Mouse (Mus musculus) right cerebral cortex, postnatal 10 days (tissue): ENCODE data around the gene Asna1.

Source experiments
- DNase-seq, 2 experiments: peaks; one replicate each; pipeline ENCODE4 v3.0.0; 2021; ENCODE audit warnings: low spot score in 2 of 2

Gene Asna1

DNA sequence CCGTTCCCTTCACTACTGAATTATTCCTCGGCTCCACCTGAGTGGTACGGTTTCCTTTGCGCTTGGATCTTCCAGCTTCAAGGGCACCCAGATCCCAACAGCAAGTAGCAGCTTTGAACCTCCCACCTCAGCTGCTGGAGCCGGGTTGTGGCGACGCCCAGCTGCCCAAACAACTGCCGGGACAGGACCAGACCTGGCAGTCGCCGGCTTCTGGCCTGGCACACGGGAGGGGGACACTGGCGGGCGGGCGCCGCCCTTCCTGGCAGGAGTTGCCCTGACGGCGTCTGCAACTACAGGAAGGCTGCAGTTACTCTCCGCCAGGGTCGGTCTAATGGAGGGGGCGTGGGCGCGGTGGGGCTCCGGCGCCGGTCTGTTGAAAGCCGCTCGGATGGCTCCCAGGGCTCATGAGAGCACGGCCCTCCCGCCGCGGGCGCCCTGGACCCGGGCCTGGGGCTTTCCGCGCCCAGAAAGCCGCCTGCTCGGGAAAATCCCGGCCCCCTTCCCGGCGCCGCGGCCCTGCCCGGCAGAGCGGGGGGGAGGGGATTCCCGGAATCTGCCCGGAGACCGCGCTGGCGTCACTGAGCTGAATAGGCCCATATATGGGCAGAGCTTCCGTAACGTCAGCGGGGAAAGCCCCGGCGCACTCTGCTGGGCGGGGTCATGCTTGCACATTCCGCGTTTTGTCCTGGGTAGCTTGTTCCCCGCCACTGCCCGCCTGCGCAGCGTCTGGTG, 48.9 kb downstream of the Asna1 start:
- DNase-seq = peak; percentile 96 to 97

DNA sequence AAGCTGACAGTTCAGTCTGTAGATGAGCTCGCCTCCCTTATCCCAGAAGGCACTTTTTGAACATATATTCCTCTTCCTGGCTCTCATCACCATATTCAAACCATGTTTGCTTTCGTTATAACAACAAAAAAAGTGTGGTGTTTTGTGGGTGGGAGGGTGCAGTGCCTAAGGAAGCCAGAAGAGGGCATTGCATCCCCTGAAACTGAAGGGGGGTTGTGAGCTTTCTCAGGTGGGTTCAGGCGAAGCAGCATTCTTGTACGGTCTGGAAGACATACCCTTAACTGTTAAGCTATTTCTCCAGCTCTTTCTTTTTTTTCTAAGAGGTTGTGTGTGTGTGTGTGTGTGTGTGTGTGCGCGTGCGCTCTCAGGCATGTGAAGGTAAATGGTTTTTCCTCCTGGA, 49.6 kb downstream of the Asna1 start:
- peak; percentile 72 to 76 for DNase-seq

DNA sequence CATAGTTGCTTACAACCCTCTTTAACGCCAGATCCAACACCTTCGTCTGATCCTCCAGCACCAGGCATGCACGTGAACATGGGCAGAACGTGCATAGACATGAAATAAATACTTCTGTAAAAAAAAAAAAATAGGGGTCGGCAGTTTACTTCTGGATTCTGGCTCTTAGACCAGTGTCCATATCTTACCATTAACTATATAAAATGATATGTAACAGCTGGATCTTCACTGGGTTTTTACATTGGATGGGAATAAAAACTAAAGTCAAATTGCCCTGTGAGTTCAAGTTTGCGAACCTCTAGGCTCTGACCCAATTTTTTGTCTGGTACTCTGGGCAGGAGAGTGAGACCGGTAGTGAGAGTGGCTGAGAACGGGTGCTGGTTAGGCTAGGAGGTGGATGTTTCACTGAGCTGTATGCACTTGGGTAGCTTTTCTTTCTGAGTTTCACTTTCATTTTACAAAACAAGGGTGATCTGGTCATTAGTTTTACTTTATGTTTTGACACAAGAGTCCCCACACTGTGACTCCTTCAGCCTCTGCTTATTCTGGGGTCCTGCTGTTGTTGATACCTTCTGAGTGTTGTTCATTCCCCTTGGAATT, 50.4 kb downstream of the Asna1 start:
- no peak for DNase-seq

DNA sequence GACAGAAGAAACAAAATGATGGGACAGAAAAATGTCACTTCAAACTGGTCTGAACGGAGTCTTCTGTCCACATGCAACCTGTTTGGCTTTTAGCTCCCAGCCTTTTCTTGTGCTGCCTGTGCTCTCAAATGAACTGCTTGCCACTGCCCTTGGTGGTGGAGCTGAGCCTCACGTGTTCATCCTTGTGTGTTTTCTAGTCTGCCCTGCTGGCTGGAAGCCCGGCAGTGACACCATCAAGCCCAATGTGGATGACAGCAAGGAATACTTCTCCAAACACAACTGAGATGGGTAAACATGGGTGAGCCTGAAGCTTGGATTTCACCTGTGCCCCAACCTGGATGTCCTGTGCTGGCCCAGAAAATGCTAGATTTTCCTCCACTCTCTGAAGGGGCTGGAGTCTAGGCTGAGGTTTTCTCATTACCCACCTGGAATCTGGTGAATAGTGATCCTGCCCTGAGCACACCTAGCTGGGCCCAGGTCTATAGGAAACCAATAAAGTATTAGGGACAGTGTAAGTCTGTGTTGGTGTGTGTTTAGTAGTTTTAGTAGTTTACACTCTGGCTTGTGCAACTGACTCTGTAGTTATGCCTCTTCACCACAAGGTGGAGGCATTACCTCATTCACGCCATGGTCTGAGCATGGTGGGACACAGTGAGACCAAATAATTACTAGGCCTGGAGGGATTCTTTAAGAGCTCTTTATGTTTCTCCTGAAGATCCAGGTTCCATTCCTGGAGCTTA, 51.1 kb downstream of the Asna1 start:
- peak; percentile 65 to 68 for DNase-seq

DNA sequence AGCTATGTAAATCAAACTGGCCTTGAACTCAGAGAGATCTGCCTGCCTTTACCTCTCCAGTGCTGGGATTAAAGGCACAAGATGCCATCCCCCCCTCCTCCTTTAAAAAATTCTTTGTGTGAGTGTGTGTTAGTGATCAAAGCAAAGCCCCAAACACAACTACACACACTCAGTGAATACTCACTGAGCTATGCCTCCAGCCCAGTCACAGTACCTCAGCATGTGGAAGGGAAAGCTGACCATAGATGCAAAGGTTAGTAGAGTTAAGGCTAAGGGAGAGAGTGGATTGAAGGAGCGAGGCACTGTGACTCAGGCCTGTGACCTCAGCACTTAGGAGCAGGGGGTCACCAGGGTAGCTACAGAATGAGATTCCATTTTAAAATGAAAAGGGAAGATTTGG, 52.0 kb downstream of the Asna1 start:
- DNase-seq = no peak

DNA sequence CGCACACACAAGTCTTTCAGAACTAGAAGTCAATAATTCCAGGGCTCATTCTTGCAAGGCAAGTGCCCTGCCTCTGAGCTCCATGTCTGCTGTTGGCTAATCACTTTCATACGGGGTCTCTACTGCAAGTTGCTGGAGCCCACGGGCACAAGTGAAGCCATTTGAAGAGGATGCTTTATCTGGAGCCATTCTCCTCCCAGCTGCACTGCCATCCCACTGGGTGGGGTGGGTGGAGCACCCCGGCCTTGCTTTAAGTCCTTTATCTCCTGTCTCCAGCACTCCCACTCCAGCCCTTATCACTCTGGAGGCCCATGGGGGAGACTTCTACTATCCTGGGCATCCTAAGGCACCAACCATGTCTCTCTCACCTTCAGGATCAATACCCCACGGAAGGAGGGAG, 54.2 kb downstream of the Asna1 start:
- DNase-seq = no peak

DNA sequence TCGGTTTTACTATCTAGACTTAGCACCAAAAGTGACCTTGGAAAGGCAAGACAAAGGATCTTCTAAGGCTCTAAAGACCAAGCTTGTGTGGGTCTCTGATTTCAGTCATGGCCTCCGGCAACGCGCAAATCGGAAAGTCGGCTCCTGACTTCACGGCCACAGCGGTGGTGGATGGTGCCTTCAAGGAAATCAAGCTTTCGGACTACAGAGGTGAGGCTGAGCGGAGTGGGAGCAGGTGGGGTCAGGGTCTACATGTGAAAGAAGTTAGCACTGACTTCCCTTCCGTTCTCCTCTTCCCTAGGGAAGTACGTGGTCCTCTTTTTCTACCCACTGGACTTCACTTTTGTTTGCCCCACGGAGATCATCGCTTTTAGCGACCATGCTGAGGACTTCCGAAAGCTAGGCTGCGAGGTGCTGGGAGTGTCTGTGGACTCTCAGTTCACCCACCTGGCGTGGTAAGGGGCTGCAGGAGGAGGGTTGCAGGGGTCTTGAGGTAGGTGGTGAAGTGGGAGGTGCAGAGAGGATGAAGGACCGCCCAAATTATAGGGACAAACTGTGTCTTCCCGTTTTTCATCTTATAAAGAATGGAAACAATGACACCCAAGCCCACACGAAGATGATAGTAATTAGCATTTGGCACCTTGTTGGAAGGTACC, 54.8 kb downstream of the Asna1 start:
- DNase-seq = no peak

DNA sequence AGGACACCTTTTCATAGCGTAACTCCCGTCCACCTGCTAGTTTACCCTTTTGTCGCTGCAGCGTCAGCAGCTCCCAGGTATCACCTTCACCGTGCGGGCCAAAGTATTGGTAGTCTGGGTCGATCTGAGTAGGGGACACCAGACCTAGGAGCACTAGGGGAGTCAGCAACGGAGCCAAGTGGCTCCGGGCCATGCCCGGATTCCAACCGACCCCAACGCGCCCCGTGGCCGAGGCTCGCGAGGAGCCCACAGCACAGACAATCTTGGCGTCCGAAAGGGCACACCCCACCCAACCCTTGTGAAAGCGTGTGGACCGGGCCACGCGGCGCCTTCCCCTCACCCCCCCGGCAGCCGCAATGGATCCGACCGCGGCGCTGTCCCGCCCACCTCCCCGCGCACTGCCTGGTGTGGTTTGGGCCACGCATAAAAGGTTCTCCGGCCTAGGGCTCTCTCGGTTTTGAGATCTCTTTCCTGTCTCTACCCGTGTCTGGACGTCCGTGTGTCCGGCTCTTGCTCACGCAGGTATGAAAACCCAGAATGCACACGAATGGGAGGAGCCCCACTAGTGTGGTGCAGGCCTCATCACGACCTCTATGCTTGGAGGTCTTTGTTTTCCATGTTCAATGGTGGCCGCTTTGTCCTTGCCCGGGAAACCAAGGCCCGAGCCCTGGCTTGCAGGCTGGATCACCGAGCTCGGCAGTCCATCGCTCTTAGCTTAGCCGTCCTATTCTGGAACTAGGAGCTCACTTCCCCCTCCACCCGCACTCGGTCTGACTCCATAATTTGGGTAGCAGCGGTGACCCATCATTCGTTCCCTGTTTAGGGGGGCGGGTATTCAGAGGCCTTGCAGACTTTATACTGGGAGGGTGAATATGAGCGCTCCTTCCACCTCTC, 55.6 kb downstream of the Asna1 start, which contains the start of the genes Gm49661, Prdx2 and Rnaseh2a:
Gm49661 (minus strand) TSS at position 193 of the 894 bp plus-strand sequence.
Prdx2 (plus strand) TSS at position 347 of the 894 bp plus-strand sequence.
Rnaseh2a (minus strand) TSS at position 527 of the 894 bp plus-strand sequence.
- peak; percentile 86 to 87 for DNase-seq

DNA sequence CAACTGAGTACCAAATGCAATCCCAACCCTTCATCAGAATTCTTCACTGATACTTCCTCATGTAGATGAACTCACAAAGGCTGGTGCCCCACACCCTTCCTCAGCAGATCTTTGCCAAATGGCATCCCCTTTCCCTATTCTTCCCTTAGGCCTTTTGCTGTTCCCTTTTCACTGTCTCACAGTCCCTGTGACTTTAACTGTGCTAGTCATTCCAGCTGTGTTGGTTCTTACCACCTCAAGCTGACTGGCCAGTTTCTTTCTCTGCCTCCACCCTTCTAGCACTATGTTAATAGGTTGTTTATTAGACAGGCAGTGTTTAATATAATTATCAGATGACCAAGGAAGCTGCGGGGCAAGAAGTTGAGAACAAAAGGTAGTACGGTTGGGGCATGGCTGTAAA, 56.4 kb downstream of the Asna1 start:
- DNase-seq = no peak
